Mouse (Mus musculus): ENCODE measurements at regions not wholly inside any gene's neighbourhood (a gene's known extent, or its start where the extent isn't known, plus 50 kb on each side); places are given as distances from the start of the nearest gene placed in this dataset.
A peak's percentile ranks its signal among the peaks of the same experiment; 100 is the strongest.

DNA sequence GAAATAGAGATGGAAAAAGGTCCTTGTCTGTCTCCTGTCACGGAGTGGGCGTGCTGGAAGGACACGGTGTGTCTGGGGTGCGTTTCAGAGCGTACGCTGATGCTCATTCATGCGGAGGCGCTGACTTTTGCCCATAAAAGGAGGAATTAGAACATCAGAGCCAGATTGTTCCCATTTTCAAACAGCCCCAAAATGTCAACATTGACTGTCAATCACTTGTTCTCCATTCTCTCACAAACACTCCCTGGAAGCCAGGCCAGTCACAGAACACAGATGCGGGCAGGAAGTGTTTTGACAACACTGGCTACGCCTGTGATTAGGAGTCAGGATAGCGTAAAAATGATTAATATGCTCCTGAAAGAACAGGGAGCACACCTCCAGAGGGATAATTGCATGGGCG is 157.1 kb upstream of the Ankrd55 start:
- no peak for DNase-seq (ENCODE audit: low read depth)

DNA sequence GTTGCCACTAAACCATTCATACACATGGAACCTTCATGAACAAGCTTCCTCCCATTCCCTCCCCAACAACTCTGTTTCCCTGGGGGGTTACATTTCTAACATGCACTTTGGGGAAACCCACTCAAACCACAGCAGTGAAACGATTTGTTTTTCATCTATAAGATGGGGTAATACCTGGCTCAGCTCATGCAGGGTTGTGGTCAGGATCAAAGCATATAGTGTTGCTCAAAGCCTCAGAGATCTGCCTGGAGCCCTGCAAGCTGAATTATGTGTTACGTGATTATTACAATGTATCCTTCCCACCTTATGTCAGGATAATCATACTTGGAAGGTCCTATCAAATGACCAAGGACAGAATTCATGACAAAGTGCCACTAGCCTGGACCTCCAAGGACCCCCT is 154.5 kb upstream of the Ankrd55 start:
- no peak for DNase-seq (ENCODE audit: low read depth)

DNA sequence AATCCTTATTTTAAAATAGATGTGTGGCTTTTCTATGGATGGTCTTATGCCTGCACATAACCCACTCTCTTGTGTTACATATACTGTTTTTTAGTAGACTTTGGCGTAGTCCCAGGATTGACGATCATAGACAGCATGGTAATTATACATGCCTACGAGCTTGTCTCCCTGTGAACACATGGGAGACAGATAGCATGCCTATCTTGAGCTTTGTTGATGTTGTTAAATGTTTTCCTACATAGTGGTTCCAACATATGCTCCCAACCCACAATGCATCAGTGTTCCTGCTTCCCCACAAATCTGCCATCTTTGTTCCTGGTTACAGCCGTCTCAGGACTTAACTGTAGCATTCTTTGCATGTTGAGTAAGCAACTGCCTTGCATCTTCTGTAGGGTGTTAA is 153.6 kb upstream of the Ankrd55 start:
- DNase-seq (ENCODE audit: low read depth): no peak

DNA sequence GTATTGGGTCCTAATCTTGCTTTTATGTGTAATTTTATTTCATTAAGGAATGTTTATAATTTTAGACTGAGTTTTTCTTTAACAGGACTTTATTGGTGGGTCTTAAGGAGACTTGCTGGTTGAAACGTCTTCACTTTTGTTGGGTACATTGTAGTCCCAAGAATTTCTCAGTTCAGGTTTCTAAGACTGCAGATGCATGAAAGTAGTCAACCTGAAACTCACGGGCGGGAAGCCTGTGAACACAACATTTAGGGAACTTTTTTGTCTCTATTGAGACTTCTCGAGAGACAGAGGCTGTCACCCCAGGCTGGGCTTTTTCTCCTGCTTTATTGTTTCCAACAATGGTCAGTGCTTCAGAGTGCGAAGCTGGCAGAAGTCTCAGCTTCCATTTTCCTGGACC is 152.5 kb upstream of the Ankrd55 start:
- DNase-seq (ENCODE audit: low read depth): no peak

DNA sequence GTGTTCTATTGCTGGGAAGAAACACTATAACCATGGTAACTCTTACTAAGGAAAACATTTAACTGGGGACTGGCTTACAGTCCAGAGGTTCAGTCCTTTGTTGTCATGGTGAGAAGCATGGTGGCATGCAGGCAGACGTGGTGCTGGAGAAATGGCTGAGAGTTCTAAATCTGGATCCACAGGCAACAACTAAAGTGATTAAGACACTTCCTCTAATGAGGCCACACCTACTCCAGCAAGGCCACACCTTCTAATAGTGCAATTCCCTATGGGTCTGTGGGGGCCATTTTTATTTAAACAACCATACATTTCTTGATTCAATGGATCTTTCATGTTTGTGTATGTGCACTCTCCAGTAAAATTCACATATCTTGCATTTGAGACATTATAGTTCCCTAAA is 151.4 kb upstream of the Ankrd55 start:
- no peak for DNase-seq (ENCODE audit: low read depth)

DNA sequence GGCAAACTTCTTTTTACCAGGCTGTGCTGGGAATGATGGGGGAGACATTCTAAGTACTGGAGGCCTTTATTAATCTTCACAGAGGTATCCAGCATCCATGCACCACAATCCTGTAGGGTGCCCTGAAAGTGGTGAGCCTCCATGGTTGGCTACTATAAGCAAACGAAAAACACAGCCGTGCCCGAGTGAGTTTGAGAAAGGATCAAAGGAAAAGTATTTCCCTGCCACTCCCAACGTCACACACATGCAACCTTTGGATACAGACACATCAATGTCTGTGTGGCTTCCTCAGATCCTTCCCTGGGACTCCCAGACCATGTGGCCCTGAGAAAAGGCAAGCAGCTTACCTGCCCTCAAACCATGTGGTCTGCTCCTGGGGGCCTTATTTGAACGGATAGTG is 147.4 kb upstream of the Ankrd55 start:
- no peak for DNase-seq (ENCODE audit: low read depth)

DNA sequence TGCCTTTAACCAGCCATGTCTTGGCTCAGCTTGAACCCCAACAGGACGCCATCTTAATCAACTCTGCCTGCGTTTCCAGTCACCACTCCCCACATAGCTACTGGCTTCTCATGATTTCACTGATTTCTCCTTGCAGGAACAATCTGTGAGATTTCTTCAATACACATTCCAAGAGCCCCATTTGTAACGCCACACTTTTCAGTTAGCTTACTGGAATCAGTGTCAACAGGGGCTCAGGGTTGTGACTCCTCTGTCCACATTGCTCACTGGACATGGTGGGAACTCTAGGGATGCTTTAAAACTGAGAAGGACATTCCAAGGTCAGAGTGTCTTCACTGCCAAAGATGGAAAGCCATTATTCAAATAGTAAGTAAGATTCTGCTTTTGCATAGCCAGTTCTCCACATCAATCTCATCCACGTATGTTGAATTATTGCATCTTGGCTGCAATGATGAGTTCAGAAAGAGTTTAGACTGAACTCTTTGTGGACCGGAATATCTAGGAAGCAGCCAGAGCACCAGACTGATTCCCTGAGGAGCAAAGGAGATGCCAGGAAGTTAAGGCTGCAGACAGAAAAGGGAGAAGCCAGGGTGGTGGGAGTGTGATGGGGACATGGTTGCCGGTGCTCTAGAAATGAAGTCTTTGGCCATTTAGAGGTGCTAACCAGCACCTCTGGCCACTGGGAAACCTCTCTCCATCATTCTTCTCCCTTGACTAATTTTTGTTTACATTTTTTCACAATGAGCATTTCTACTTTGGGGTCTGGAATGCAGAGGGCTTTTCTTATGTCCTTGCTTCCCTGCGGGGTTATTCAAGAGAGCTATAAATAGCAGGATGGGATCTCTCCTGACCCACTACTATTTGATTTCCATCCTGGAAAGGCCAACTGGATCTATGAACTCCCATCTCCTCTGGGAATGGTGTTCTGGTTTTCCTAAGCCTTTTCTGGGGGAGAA is 143.6 kb upstream of the Ankrd55 start:
- no peak for DNase-seq (ENCODE audit: low read depth)

DNA sequence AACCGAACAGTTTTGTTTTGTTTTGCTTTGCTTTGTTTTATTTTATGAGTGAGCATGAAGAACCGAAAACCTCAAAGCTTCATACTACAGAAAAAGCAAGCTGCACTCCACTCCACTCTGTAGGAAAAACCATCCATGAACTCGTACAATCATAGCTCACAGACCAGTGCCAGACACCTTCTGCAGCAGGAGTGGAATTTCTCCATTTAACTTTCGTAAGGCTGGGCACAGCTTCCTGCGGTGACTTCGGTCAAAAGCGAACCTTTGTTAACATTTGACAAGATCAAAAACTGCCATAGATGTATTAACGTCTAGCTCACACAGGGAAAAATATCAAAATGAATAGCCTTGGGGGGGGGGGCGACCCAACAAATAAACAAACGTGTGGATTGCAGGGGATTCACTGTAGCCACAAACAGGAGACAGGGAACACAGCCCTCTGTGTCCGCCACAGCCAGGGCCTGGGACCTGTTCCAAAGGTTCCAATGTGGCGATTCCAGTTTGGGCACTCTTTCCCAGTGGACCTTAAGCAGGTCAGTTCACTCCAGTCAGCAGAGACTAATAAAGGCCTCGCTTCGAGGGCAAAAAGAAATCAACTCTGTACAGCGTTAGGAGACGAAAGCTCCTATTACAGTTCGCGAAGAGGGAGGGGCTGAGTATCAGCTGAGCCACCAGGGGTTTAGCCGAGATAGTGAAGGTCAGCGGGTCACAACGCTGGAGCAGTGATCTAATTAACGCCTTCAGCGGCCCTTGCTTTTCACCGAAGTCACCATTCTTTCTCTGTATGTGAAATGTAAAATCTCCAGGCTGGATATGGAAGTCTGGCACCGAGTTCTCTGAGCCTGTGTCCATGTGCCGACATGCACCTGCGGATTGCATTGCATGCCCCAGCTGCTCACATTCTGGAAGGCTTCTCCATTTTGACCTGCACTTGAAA is 135.4 kb upstream of the Ankrd55 start:
- DNase-seq (ENCODE audit: low read depth): no peak

DNA sequence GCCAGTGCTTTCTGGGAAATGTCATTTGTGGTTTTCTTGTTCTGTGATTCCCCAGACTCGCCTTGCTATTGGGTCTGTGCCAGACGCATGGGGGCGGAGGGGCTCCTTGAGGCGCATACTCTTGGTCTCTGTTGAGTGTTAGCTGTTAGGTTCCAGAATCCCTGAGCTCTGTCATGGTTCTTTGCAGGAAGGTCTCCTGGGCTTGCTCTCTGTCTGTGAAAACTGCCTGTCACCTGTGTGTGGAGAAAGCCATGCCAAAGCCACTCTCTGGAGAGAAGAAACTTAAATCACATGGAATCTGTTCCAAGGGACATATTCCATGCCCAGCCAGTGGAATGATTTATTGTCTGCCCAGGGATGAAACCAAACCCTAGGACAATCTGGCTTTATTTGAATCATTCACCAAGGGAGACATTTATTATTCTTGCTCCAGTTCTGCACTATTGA is 134.5 kb upstream of the Ankrd55 start:
- peak; percentile 2 for DNase-seq (ENCODE audit: low read depth)

DNA sequence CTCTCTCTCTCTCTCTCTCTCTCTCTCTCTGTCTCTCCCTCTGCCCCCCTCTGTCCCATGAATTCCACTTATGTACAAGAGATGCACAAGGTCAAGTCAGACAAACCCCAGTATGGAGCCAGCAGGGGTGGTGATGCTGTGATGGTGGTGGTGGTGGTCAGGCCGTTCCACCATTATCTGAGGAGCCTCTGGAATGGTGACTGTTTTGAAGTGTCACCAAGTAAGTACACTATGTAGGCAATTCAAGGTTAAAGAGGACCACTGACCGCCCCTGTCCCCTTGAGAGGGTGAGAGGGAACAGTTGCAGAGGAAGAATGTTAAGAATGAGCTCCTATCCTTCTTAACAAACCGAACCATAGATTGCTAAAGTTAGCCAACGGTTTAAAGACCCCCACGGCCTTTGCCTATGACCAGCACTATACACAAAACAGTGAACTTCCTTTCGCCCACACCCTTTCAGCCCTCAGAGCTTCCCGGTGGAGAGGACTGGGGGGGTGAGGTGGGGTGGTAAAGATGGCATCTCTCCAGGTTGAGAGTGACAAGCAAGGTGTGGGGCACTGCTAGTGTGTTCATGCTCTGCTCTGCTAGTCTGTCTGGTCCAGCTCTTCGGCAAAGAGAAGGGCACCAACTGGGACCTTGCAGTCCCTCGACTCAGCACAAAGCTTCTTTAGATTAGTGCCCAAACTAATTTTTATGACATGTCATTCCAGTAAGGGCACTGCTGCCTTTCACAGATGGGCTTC is 128.7 kb upstream of the Ankrd55 start:
- no peak for DNase-seq (ENCODE audit: low read depth)

DNA sequence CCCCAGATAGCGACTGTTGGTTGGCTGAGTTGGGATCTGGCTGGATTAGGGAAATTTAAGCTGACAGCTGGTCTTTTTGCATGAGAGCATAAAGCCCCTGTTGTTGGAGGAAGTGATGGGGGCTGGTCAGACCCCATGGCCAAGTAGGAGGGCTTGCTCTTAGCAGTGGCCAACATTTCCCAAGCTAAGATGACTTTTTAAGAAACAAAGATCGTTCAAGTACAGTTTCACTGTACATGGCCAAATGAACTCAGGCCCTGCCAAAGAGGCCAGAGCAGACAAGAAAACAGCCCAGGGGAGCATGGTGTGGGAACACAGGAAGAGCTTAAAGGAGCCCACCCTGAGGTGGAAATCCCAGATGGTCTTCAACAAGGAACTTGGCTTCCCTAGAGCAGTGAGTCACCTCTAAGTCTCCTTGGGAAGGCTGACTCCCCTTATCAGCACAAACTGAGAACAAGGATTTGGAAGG is 128.0 kb upstream of the Ankrd55 start:
- no peak for DNase-seq (ENCODE audit: low read depth)

DNA sequence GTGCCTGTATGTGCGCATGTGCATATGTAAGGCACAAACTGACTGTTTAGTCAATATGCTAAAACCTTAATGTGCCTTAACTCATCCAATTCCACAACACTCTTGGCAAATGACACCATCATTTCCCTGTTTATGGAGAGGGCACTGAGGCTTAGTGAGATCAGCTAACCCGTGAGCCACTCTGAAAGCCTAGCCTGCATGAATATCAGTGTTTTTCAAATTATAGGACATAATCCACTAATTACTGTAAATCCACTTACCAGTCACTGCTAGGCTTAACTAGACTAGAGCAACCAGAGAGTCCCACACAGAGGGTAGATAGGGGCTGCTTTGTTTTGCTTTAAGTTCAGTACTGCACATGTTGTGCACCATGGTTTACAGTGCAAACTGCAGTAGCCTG is 127.5 kb upstream of the Ankrd55 start:
- DNase-seq (ENCODE audit: low read depth): no peak

DNA sequence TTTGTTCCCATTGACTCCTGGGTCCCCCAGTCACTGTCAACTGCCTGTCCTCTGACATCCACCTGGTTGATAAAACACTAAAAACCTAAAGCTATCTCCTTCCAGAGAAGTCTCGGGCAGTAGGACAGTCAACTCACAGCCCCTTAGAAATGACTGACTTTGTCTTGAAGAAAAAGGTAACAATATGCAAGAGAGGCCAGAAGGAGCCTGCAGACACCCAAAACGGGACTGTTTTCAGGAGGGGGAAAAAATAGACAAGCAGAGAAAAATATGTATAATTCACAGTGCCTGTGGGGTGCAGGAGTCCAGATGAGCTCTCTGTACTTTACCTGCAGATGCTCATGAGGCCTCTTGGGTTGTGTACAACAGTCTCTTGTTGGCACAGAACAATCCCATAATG is 126.4 kb upstream of the Ankrd55 start:
- DNase-seq (ENCODE audit: low read depth): no peak

DNA sequence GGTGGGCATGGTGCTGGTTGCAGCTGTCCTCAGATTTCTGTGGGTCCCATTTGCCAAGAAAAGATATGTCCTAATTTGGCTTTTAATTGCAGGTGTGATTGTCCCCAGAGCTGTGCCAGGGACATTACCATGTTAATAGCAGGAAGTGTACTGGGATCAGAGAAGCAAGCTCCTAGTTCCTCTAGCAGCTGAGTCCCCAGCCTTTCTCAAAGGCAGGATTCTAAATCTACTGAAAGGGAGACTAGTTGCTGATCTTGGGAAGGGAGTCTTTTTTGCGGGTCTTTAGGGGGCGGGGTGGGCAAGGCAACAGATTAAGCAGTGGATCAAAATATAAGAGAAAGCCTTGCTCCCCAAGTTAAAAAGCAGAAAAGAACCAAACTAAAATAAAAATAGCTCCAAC is 122.3 kb upstream of the Ankrd55 start:
- DNase-seq (ENCODE audit: low read depth): no peak

DNA sequence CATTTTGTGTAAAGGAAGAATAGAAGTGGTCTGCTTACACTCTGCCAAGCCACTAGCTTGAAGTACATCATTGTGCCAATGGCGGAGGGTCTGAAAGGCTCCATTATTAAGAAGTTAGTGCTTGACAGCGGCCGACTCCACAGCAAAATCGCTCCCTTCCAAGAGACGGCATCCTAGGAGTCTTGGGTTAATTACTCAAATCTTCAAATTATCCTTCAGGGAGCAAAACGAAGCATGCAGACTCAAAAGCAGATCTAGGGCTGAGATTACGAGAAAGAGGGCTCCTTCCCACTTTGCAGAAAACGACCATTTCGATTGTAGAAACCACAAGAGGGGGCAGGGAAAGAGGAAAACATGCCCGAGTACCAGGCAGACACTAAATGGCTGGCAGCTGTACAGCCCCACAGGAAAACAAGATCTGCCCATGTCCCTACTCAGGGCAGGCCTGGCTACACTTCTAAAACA is 121.9 kb upstream of the Ankrd55 start:
- DNase-seq (ENCODE audit: low read depth): no peak

DNA sequence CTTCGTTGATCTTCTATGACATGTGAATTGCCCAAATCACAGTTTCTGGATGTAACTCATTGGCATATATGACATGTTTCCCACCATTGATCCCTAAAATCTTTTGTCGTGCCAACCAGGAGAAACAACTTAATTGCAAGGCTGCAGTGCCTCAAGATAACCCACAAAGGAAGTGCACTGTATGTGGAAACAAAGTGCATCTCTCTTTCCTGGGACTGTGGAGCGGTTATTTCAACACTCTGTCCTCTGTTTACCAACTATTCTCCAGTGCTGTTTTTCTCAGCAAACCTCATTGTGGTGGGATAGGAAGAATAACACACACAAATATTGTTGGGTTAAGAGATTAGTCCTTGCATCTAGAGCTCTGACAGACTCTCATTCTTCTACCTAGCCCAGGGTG is 119.8 kb upstream of the Ankrd55 start:
- no peak for DNase-seq (ENCODE audit: low read depth)

DNA sequence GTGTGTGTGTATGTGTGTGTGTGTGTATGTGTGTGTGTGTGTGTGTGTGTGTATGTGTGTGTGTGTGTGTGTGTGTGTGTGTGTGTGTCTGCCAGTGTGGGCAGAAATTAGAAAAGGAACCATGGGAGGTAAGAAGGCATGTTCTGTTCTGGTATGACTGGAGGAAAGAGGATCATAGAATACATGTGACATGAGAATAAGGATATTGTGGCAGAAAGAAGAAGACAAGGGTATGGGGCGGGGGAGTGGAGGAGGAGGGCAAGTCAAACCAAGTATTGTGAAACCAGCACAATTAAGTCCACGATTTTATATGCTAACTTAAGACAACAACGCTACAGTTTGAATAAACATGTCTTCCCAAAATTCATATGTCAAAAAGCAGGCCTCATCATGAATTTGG is 117.4 kb upstream of the Ankrd55 start:
- DNase-seq (ENCODE audit: low read depth): no peak

DNA sequence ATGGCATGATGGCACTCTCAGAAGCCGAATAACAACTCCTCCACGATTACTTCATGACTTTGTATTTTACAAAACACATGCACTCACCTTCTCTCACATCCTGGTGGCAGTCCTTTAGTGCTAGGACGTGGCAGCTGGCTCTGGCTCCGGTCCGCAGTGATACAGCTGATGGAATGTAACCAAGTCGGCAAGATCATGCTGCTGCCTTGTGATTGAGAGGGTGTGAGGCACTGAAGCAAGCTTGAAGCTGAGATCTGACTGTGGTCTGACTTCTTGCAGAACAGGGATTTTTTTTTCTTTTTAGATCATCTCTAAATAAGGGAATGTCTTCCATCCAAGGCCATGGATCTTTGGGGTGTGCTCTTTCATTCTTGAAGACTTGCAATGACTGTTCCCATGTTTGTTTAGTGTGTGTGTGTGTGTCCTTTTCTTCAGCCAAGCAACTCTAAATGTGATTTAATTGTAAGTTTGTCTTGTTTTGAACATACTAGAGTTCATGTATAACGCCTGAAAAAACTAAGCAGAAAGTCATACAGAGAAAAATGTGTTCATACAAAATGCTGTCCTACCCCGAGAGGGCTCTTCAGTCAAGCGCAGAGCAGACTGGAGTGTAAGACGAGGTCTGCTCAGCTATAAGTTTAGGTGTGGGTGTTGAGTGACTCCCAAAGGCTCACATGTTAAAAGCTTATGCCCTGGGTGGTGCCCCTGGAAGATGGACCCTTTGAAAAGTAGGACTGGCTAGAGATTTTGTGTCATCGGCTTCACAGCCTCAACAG is 116.1 kb upstream of the Ankrd55 start:
- no peak for DNase-seq (ENCODE audit: low read depth)

DNA sequence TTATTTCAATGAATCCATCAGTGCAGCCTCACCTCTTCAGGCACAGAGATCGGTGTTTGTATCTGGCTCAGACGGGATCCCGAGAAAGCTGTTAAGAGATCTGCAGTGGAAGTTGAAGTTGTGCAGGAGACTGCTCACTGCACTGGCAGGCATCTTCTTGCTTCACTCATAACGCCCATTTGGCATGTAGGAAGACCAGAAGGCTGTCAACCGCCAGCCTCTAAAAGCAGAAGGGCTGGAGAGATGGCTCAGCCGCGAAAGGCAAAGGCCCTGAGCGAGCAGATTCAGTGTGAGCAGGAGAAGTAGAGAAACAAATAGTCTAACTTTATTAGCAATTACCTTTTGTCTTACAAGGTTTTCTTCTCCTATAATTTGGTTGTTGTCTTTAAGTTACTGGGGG is 114.3 kb upstream of the Ankrd55 start:
- no peak for DNase-seq (ENCODE audit: low read depth)

DNA sequence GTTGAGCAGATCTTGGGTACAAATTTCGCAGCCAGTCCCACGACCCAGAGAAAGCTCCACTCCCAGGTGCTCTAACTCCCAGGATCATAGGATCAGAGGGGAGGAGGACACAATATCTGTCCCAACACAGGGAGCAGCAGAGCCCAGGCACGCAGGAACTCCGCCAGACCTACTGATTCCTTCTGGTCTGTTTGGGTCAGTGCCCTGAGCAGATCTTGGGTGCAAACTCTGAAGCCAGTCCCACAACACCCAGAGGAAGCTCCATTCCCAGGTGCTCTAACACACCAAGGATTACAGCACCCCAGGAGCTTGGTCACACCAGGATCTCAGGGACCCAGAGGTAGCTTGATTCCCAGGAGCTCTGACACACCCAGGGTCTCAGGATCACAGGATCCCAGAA is 110.2 kb upstream of the Ankrd55 start:
- no peak for DNase-seq (ENCODE audit: low read depth)

DNA sequence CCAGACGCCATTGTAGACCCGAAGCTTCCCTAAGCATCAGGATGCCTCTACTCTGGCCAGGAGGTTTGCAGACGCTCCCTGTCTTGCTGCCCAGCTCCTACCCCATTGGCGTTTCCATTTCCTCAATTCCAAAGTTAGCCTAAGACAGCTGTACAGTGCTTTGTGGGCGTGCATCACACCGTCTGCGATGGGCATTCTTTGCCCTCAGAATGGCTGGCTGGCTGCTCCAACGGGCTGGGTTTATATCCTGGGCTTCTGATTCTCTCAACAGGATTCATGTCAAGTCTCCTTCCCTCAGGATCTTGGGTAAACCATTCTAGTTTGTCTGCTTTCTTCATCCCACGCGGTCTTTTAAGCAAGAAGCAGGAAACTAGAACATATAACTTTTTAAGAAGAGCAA is 104.3 kb upstream of the Ankrd55 start:
- no peak for DNase-seq (ENCODE audit: low read depth)
